Mouse (Mus musculus): ENCODE results near the gene Naa40. TPM values are rescaled to one million over a fixed set of nuclear protein-coding genes. Genes with fewer than 3 reads are reported as not detected.
A peak's percentile ranks its signal among the peaks of the same experiment; 100 is the strongest.

The Naa40 gene
- 62.1 and 68.6 TPM in 2 replicates for polyA plus RNA-seq (2014; fragmentation: Nextera tagmentation; extraction: Ambion mirVana)

GRCm38 (mm10) chr19:7240782-7241690 is at the start of gene Naa40:
TSS of gene Naa40 (minus strand) at chr19:7241183.
- Histone ChIP-seq H3K4me2 (peak within 1 kb of the TSS; percentile 96), H3K27me3 (ENCODE audit: control insufficient read depth, insufficient read depth, low read length) (no peaks in the 10 kb centered on the region), H3K9me3 (replicated peaks; ENCODE audit: control insufficient read depth, low read length) (no peaks in the 10 kb centered on the region), H3K27ac (ENCODE audit: low read depth, low read length) (peak within 1 kb of the TSS; percentile 83), H3K36me3 (ENCODE audit: control insufficient read depth, insufficient read depth, low read length) (peaks cover 9% of the 10 kb centered on the region), H3K9ac (ENCODE audit: low read depth, low read length) (peak within 1 kb of the TSS; percentile 89), H3K4me1 (ENCODE audit: control insufficient read depth, insufficient read depth, low read length) (peaks cover 9% of the 10 kb centered on the region), H3K4me3 (ENCODE audit: low read depth, low read length) (peak within 1 kb of the TSS; percentile 83)
- WGBS (ENCODE audit: insufficient replicate concordance) = under 1% methylated on average over 80 of the region's 80 CpGs
- ATAC-seq (replicated peaks; ENCODE audit: insufficient number of reproducible peaks, low FRiP score, low TSS enrichment) = peak; percentile 93

- WGBS (ENCODE audit: insufficient replicate concordance) = 30% methylated on average over 2 of the region's 2 CpGs
- no peak overlapping the region for H3K27ac ChIP-seq (ENCODE audit: low read depth, low read length)
- H3K9ac ChIP-seq (ENCODE audit: low read depth, low read length) = no peak overlapping the region
- no peak overlapping the region for H3K4me2 ChIP-seq
- peaks cover 30% of the 10 kb centered on the region for H3K4me1 ChIP-seq (ENCODE audit: control insufficient read depth, insufficient read depth, low read length)
- H3K27me3 ChIP-seq (ENCODE audit: control insufficient read depth, insufficient read depth, low read length) = no peaks in the 10 kb centered on the region
- no peak overlapping the region for H3K4me3 ChIP-seq (ENCODE audit: low read depth, low read length)
- peaks cover 18% of the 10 kb centered on the region for H3K36me3 ChIP-seq (ENCODE audit: control insufficient read depth, insufficient read depth, low read length)
- ATAC-seq (replicated peaks; ENCODE audit: insufficient number of reproducible peaks, low FRiP score, low TSS enrichment) = no peak
- H3K9me3 ChIP-seq (replicated peaks; ENCODE audit: control insufficient read depth, low read length) = no peaks in the 10 kb centered on the region
Measured at GRCm38 (mm10) chr19:7289767-7290166, 48.8 kb upstream of the Naa40 start.

- peaks cover 15% of the 10 kb centered on the region for H3K4me1 ChIP-seq (ENCODE audit: control insufficient read depth, insufficient read depth, low read length)
- no peak for ATAC-seq (replicated peaks; ENCODE audit: insufficient number of reproducible peaks, low FRiP score, low TSS enrichment)
- H3K9me3 ChIP-seq (replicated peaks; ENCODE audit: control insufficient read depth, low read length) = no peaks in the 10 kb centered on the region
- H3K4me3 ChIP-seq (ENCODE audit: low read depth, low read length) = no peak overlapping the region
- H3K4me2 ChIP-seq = no peak overlapping the region
- peaks cover 23% of the 10 kb centered on the region for H3K36me3 ChIP-seq (ENCODE audit: control insufficient read depth, insufficient read depth, low read length)
- H3K27ac ChIP-seq (ENCODE audit: low read depth, low read length) = no peak overlapping the region
- WGBS (ENCODE audit: insufficient replicate concordance) = 80% methylated on average over 3 of the region's 3 CpGs
- no peak overlapping the region for H3K9ac ChIP-seq (ENCODE audit: low read depth, low read length)
- no peaks in the 10 kb centered on the region for H3K27me3 ChIP-seq (ENCODE audit: control insufficient read depth, insufficient read depth, low read length)
Measured at GRCm38 (mm10) chr19:7288288-7288687, 47.3 kb upstream of the Naa40 start.

GRCm38 (mm10) chr19:7286563-7287315 is 45.8 kb upstream of the Naa40 start:
- WGBS (ENCODE audit: insufficient replicate concordance) = 77% methylated on average over 12 of the region's 12 CpGs
- H3K27me3 ChIP-seq (ENCODE audit: control insufficient read depth, insufficient read depth, low read length) = no peaks in the 10 kb centered on the region
- no peak overlapping the region for H3K27ac ChIP-seq (ENCODE audit: low read depth, low read length)
- H3K9ac ChIP-seq (ENCODE audit: low read depth, low read length) = no peak overlapping the region
- H3K4me2 ChIP-seq = no peak overlapping the region
- no peak for ATAC-seq (replicated peaks; ENCODE audit: insufficient number of reproducible peaks, low FRiP score, low TSS enrichment)
- peaks cover 37% of the 10 kb centered on the region for H3K36me3 ChIP-seq (ENCODE audit: control insufficient read depth, insufficient read depth, low read length)
- H3K4me3 ChIP-seq (ENCODE audit: low read depth, low read length) = no peak overlapping the region
- H3K9me3 ChIP-seq (replicated peaks; ENCODE audit: control insufficient read depth, low read length) = no peaks in the 10 kb centered on the region
- peaks cover 8% of the 10 kb centered on the region for H3K4me1 ChIP-seq (ENCODE audit: control insufficient read depth, insufficient read depth, low read length)

GRCm38 (mm10) chr19:7280557-7281330 is 39.8 kb upstream of the Naa40 start:
- Histone ChIP-seq H3K36me3 (ENCODE audit: control insufficient read depth, insufficient read depth, low read length) (peaks cover 45% of the 10 kb centered on the region), H3K27me3 (ENCODE audit: control insufficient read depth, insufficient read depth, low read length) (no peaks in the 10 kb centered on the region), H3K9me3 (replicated peaks; ENCODE audit: control insufficient read depth, low read length) (no peaks in the 10 kb centered on the region), H3K4me3 (ENCODE audit: low read depth, low read length) (no peak overlapping the region), H3K9ac (ENCODE audit: low read depth, low read length) (no peak overlapping the region), H3K4me2 (no peak overlapping the region), H3K4me1 (ENCODE audit: control insufficient read depth, insufficient read depth, low read length) (peaks cover 5% of the 10 kb centered on the region; the same call in 1 of the 2 replicates), H3K27ac (ENCODE audit: low read depth, low read length) (no peak overlapping the region)
- WGBS (ENCODE audit: insufficient replicate concordance) = 83% methylated on average over 18 of the region's 18 CpGs
- no peak for ATAC-seq (replicated peaks; ENCODE audit: insufficient number of reproducible peaks, low FRiP score, low TSS enrichment)

- Histone ChIP-seq H3K9me3 (replicated peaks; ENCODE audit: control insufficient read depth, low read length) (no peaks in the 10 kb centered on the region), H3K4me3 (ENCODE audit: low read depth, low read length) (no peak overlapping the region), H3K27me3 (ENCODE audit: control insufficient read depth, insufficient read depth, low read length) (no peaks in the 10 kb centered on the region), H3K9ac (ENCODE audit: low read depth, low read length) (no peak overlapping the region), H3K4me2 (no peak overlapping the region), H3K27ac (ENCODE audit: low read depth, low read length) (no peak overlapping the region), H3K4me1 (ENCODE audit: control insufficient read depth, insufficient read depth, low read length) (peaks cover 13% of the 10 kb centered on the region), H3K36me3 (ENCODE audit: control insufficient read depth, insufficient read depth, low read length) (peaks cover 36% of the 10 kb centered on the region)
- no peak; the same call in 1 of the 2 replicates for ATAC-seq (replicated peaks; ENCODE audit: insufficient number of reproducible peaks, low FRiP score, low TSS enrichment)
- 36% methylated on average over 6 of the region's 6 CpGs for WGBS (ENCODE audit: insufficient replicate concordance)
Measured at GRCm38 (mm10) chr19:7279114-7279513, 38.1 kb upstream of the Naa40 start.

GRCm38 (mm10) chr19:7278200-7278906 is 37.4 kb upstream of the Naa40 start:
- Histone ChIP-seq H3K9me3 (replicated peaks; ENCODE audit: control insufficient read depth, low read length) (no peaks in the 10 kb centered on the region), H3K4me1 (ENCODE audit: control insufficient read depth, insufficient read depth, low read length) (peaks cover 14% of the 10 kb centered on the region), H3K36me3 (ENCODE audit: control insufficient read depth, insufficient read depth, low read length) (peaks cover 43% of the 10 kb centered on the region), H3K4me2 (no peak overlapping the region), H3K9ac (ENCODE audit: low read depth, low read length) (no peak overlapping the region), H3K27me3 (ENCODE audit: control insufficient read depth, insufficient read depth, low read length) (no peaks in the 10 kb centered on the region), H3K4me3 (ENCODE audit: low read depth, low read length) (no peak overlapping the region), H3K27ac (ENCODE audit: low read depth, low read length) (no peak overlapping the region)
- ATAC-seq (replicated peaks; ENCODE audit: insufficient number of reproducible peaks, low FRiP score, low TSS enrichment) = no peak
- WGBS (ENCODE audit: insufficient replicate concordance) = 81% methylated on average over 6 of the region's 6 CpGs

GRCm38 (mm10) chr19:7276796-7277195 is 35.8 kb upstream of the Naa40 start:
- no peak for ATAC-seq (replicated peaks; ENCODE audit: insufficient number of reproducible peaks, low FRiP score, low TSS enrichment)
- Histone ChIP-seq H3K27me3 (ENCODE audit: control insufficient read depth, insufficient read depth, low read length) (no peaks in the 10 kb centered on the region), H3K9me3 (replicated peaks; ENCODE audit: control insufficient read depth, low read length) (no peaks in the 10 kb centered on the region), H3K9ac (ENCODE audit: low read depth, low read length) (no peak overlapping the region), H3K4me2 (no peak overlapping the region), H3K36me3 (ENCODE audit: control insufficient read depth, insufficient read depth, low read length) (peaks cover 40% of the 10 kb centered on the region), H3K27ac (ENCODE audit: low read depth, low read length) (no peak overlapping the region), H3K4me1 (ENCODE audit: control insufficient read depth, insufficient read depth, low read length) (peaks cover 14% of the 10 kb centered on the region), H3K4me3 (ENCODE audit: low read depth, low read length) (no peak overlapping the region)
- WGBS (ENCODE audit: insufficient replicate concordance) = 71% methylated on average over 7 of the region's 7 CpGs

Data from heart, embryonic 11.5 days (tissue).